Mouse (Mus musculus): ENCODE results near the gene Tspan4. TPM values are rescaled to one million over a fixed set of nuclear protein-coding genes. Genes with fewer than 3 reads are reported as not detected.
"Not testable (repeated sequence)": the region's sequence is repeated elsewhere in the genome, so short reads cannot be mapped to it uniquely, and the experiment has no call there.

The Tspan4 gene
- polyA plus RNA-seq, 1 experiment from 2014 or later: 75.1 TPM

GRCm38 (mm10) chr7:141443828-141444237 is 31.2 kb upstream of the Tspan4 start, which contains the start of gene Pidd1:
Gene Pidd1, minus strand, starts transcription at chr7:141444025.
- ATAC-seq (replicated peaks; ENCODE audit: low FRiP score, low TSS enrichment, low read depth): peak; percentile 47
- WGBS: under 1% methylated on average over 25 of the region's 25 CpGs
- peaks cover 23% of the 10 kb centered on the region for H3K4me1 ChIP-seq (replicated peaks; ENCODE audit: control insufficient read depth, insufficient read depth, low read length)

GRCm38 (mm10) chr7:141446374-141446773 is 28.7 kb upstream of the Tspan4 start:
- H3K9me3 ChIP-seq (ENCODE audit: control insufficient read depth, low read length); H3K4me3 ChIP-seq (ENCODE audit: low read depth, low read length); DNase-seq (ENCODE audit: low spot score); H3K9ac ChIP-seq (ENCODE audit: low read length); H3K27ac ChIP-seq (ENCODE audit: low read depth); ATAC-seq (replicated peaks; ENCODE audit: low FRiP score, low TSS enrichment, low read depth); H3K27me3 ChIP-seq (replicated peaks; ENCODE audit: control insufficient read depth, insufficient read depth, low read length): not testable (repeated sequence)
- Histone ChIP-seq H3K36me3 (ENCODE audit: control insufficient read depth, insufficient read depth, low read length) (peaks cover 31% of the 10 kb centered on the region), H3K4me1 (replicated peaks; ENCODE audit: control insufficient read depth, insufficient read depth, low read length) (peaks cover 22% of the 10 kb centered on the region), H3K4me2 (ENCODE audit: low read length) (peak overlapping the region; percentile 95; the same call in 1 of the 2 replicates)
- WGBS: 75% methylated on average over 3 of the region's 3 CpGs

More at GRCm38 (mm10) chr7:141443828-141444237, 31.2 kb upstream of the Tspan4 start, which contains the start of gene Pidd1:
- peak within 1 kb of the TSS; percentile 62 for H3K9ac ChIP-seq (ENCODE audit: low read length)
- peak within 1 kb of the TSS; percentile 93 for H3K4me2 ChIP-seq (ENCODE audit: low read length)
- no peaks in the 10 kb centered on the region for H3K27me3 ChIP-seq (replicated peaks; ENCODE audit: control insufficient read depth, insufficient read depth, low read length)
- peaks cover 31% of the 10 kb centered on the region for H3K36me3 ChIP-seq (ENCODE audit: control insufficient read depth, insufficient read depth, low read length)
- H3K4me3 ChIP-seq (ENCODE audit: low read depth, low read length): peak within 1 kb of the TSS; percentile 56
- peak; percentile 82 for DNase-seq (ENCODE audit: low spot score)
- no peaks in the 10 kb centered on the region for H3K9me3 ChIP-seq (ENCODE audit: control insufficient read depth, low read length)
- H3K27ac ChIP-seq (ENCODE audit: low read depth): peak within 1 kb of the TSS; percentile 59

- Histone ChIP-seq H3K4me3 (ENCODE audit: low read depth, low read length) (peak within 1 kb of the TSS; percentile 87), H3K4me2 (ENCODE audit: low read length) (peak within 1 kb of the TSS; percentile 95), H3K9me3 (ENCODE audit: control insufficient read depth, low read length) (no peaks in the 10 kb centered on the region), H3K27ac (ENCODE audit: low read depth) (peak within 1 kb of the TSS; percentile 81), H3K27me3 (replicated peaks; ENCODE audit: control insufficient read depth, insufficient read depth, low read length) (no peaks in the 10 kb centered on the region), H3K4me1 (replicated peaks; ENCODE audit: control insufficient read depth, insufficient read depth, low read length) (peaks cover 22% of the 10 kb centered on the region), H3K36me3 (ENCODE audit: control insufficient read depth, insufficient read depth, low read length) (peaks cover 38% of the 10 kb centered on the region), H3K9ac (ENCODE audit: low read length) (peak within 1 kb of the TSS; percentile 92)
- 0% methylated on average over 63 of the region's 63 CpGs for WGBS
- ATAC-seq (replicated peaks; ENCODE audit: low FRiP score, low TSS enrichment, low read depth): peak; percentile 91
- DNase-seq (ENCODE audit: low spot score): peak; percentile 99
Observed at GRCm38 (mm10) chr7:141447110-141447991, 27.7 kb upstream of the Tspan4 start, which contains the start of gene Rplp2. Gene Rplp2, plus strand, starts transcription at chr7:141447370.

GRCm38 (mm10) chr7:141451928-141452327 is 23.1 kb upstream of the Tspan4 start:
- H3K27ac ChIP-seq (ENCODE audit: low read depth): no peak overlapping the region
- H3K36me3 ChIP-seq (ENCODE audit: control insufficient read depth, insufficient read depth, low read length): peaks cover 38% of the 10 kb centered on the region
- no peaks in the 10 kb centered on the region for H3K27me3 ChIP-seq (replicated peaks; ENCODE audit: control insufficient read depth, insufficient read depth, low read length)
- no peak overlapping the region for H3K4me3 ChIP-seq (ENCODE audit: low read depth, low read length)
- H3K9ac ChIP-seq (ENCODE audit: low read length): no peak overlapping the region
- ATAC-seq (replicated peaks; ENCODE audit: low FRiP score, low TSS enrichment, low read depth) (no peak), DNase-seq (ENCODE audit: low spot score) (no peak)
- no peak overlapping the region for H3K4me2 ChIP-seq (ENCODE audit: low read length)
- H3K4me1 ChIP-seq (replicated peaks; ENCODE audit: control insufficient read depth, insufficient read depth, low read length): peaks cover 15% of the 10 kb centered on the region
- no peaks in the 10 kb centered on the region for H3K9me3 ChIP-seq (ENCODE audit: control insufficient read depth, low read length)

- ATAC-seq (replicated peaks; ENCODE audit: low FRiP score, low TSS enrichment, low read depth): no peak
- H3K9ac ChIP-seq (ENCODE audit: low read length): no peak overlapping the region
- no peaks in the 10 kb centered on the region for H3K27me3 ChIP-seq (replicated peaks; ENCODE audit: control insufficient read depth, insufficient read depth, low read length)
- H3K9me3 ChIP-seq (ENCODE audit: control insufficient read depth, low read length): no peaks in the 10 kb centered on the region
- DNase-seq (ENCODE audit: low spot score): no peak
- no peak overlapping the region for H3K4me3 ChIP-seq (ENCODE audit: low read depth, low read length)
- H3K4me1 ChIP-seq (replicated peaks; ENCODE audit: control insufficient read depth, insufficient read depth, low read length): peaks cover 9% of the 10 kb centered on the region
- H3K4me2 ChIP-seq (ENCODE audit: low read length): no peak overlapping the region
- no peak overlapping the region for H3K27ac ChIP-seq (ENCODE audit: low read depth)
- H3K36me3 ChIP-seq (ENCODE audit: control insufficient read depth, insufficient read depth, low read length): peaks cover 34% of the 10 kb centered on the region
- 66% methylated on average over 2 of the region's 2 CpGs for WGBS
Observed at GRCm38 (mm10) chr7:141453636-141454035, 21.4 kb upstream of the Tspan4 start.

- Histone ChIP-seq H3K9me3 (ENCODE audit: control insufficient read depth, low read length) (no peaks in the 10 kb centered on the region), H3K27me3 (replicated peaks; ENCODE audit: control insufficient read depth, insufficient read depth, low read length) (peaks cover 6% of the 10 kb centered on the region; the same call in 1 of the 2 replicates), H3K4me1 (replicated peaks; ENCODE audit: control insufficient read depth, insufficient read depth, low read length) (0 out of 2 replicates have a peak, but pooled peaks cover 4% of the 10 kb centered on the region), H3K36me3 (ENCODE audit: control insufficient read depth, insufficient read depth, low read length) (peaks cover 26% of the 10 kb centered on the region), H3K4me2 (ENCODE audit: low read length) (peak within 1 kb of the TSS; percentile 64), H3K4me3 (ENCODE audit: low read depth, low read length) (peak within 1 kb of the TSS; percentile 51), H3K9ac (ENCODE audit: low read length) (peak within 1 kb of the TSS; percentile 48), H3K27ac (ENCODE audit: low read depth) (peak within 1 kb of the TSS; percentile 36; the same call in 1 of the 2 replicates)
- peak; percentile 82 for ATAC-seq (replicated peaks; ENCODE audit: low FRiP score, low TSS enrichment, low read depth)
- under 1% methylated on average over 42 of the region's 45 CpGs for WGBS
- DNase-seq (ENCODE audit: low spot score): peak; percentile 95
Observed at GRCm38 (mm10) chr7:141454967-141455551, 20.0 kb upstream of the Tspan4 start, which contains the start of gene Pnpla2. Gene Pnpla2, plus strand, starts transcription at chr7:141455198.

- Histone ChIP-seq H3K27ac (ENCODE audit: low read depth) (peak overlapping the region; percentile 36; the same call in 1 of the 2 replicates), H3K9me3 (ENCODE audit: control insufficient read depth, low read length) (no peaks in the 10 kb centered on the region), H3K27me3 (replicated peaks; ENCODE audit: control insufficient read depth, insufficient read depth, low read length) (peaks cover 13% of the 10 kb centered on the region), H3K9ac (ENCODE audit: low read length) (peak overlapping the region; percentile 48), H3K4me1 (replicated peaks; ENCODE audit: control insufficient read depth, insufficient read depth, low read length) (0 out of 2 replicates have a peak, but pooled peaks cover 4% of the 10 kb centered on the region), H3K4me3 (ENCODE audit: low read depth, low read length) (peak overlapping the region; percentile 51), H3K36me3 (ENCODE audit: control insufficient read depth, insufficient read depth, low read length) (peaks cover 19% of the 10 kb centered on the region), H3K4me2 (ENCODE audit: low read length) (peak overlapping the region; percentile 64)
- WGBS: under 1% methylated on average over 23 of the region's 23 CpGs
- ATAC-seq (replicated peaks; ENCODE audit: low FRiP score, low TSS enrichment, low read depth) (peak; percentile 29; the same call in 1 of the 2 replicates), DNase-seq (ENCODE audit: low spot score) (peak; percentile 85)
Observed at GRCm38 (mm10) chr7:141455610-141456314, 19.3 kb upstream of the Tspan4 start.

GRCm38 (mm10) chr7:141456739-141457138 is 18.3 kb upstream of the Tspan4 start:
- WGBS: 85% methylated on average over 6 of the region's 6 CpGs

More at GRCm38 (mm10) chr7:141456739-141457138, 18.3 kb upstream of the Tspan4 start:
- Histone ChIP-seq H3K9me3 (ENCODE audit: control insufficient read depth, low read length) (no peaks in the 10 kb centered on the region), H3K4me2 (ENCODE audit: low read length) (no peak overlapping the region), H3K27ac (ENCODE audit: low read depth) (no peak overlapping the region), H3K4me1 (replicated peaks; ENCODE audit: control insufficient read depth, insufficient read depth, low read length) (0 out of 2 replicates have a peak, but pooled peaks cover 4% of the 10 kb centered on the region), H3K9ac (ENCODE audit: low read length) (no peak overlapping the region), H3K4me3 (ENCODE audit: low read depth, low read length) (no peak overlapping the region), H3K36me3 (ENCODE audit: control insufficient read depth, insufficient read depth, low read length) (peaks cover 9% of the 10 kb centered on the region; the same call in 1 of the 2 replicates), H3K27me3 (replicated peaks; ENCODE audit: control insufficient read depth, insufficient read depth, low read length) (peaks cover 23% of the 10 kb centered on the region)
- DNase-seq (ENCODE audit: low spot score) (no peak), ATAC-seq (replicated peaks; ENCODE audit: low FRiP score, low TSS enrichment, low read depth) (no peak)

All from intestine, embryonic 14.5 days (tissue).